Mouse (Mus musculus) layer of hippocampus, adult 8-10 months (tissue): ENCODE results near the gene Rerg. TPM values are rescaled to one million over a fixed set of nuclear protein-coding genes. Genes with fewer than 3 reads are reported as not detected.

Experiments
- DNase-seq, 2 experiments: peaks; one replicate each; pipeline ENCODE4 v3.0.0; 2022; ENCODE audit warnings: low spot score in 2 of 2
- total RNA-seq, 4 experiments: library from RNA; stranded (reverse); gene quantifications; 2 replicates each; pipeline ENCODE4 v1.2.4; 2022

Gene Rerg
- total RNA-seq, 4 experiments from 2014 or later: 25.9 to 42.3 (median 30.9) TPM

DNA sequence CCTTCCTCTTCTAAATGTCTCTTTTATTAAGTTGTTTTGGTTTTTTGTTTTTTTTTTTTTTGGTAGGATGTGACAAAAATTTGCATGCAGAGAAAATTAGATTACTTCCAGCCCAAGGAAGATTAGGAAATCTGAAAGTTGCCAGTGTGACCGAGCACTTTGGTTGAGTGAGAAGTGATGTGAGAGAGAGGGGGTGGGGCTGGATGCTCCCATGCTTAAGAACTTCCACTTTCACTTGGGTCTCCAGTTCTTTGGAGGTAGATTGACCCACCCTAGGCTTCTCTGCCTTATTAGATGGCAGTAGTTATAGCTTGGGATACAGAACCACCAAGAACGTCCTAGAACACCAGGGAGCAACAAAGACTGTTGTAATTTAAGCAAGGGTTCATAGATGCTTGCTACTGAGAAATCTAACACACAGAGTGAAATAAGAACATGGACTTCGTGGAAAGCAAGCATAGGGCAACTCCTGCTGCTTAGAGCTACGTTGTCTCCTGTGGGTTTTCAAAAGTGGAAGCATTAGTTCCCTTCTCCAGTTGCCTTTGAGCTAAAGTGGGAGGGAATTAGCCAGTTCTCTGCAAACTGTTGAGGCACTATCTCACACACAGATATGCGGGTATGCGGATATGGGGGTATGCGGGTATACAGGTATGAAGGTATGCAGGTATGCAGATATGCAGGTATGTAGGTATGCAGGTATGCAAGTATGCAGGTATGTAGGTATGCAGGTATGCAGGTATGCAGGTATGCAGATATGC, 152.9 kb downstream of the Rerg start:
- DNase-seq: no peak

DNA sequence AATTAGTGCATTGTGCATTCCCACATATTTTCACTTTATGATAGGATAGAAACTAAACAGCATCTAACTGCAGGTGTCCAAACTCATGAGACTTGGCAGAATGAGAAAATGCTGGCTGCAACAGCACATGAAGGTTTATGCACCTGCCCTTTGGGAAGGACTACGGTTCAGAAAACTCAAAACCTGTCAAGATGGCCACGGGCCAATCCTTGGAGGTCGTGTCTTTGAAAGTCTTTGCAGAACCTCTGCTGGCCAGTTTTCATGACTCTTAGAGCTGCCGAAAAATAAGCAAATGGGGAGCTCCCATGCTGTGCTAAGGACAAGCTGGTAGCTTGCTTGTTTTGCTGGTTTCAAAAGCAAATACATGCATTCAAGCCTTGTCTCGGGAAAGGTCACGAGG, 156.0 kb downstream of the Rerg start:
- no peak for DNase-seq

GRCm38 (mm10) chr6:137011187-137011586, 159.1 kb downstream of the Rerg start:
- DNase-seq: no peak

Other genes starting within 250 kb of the Rerg start
- under 1 TPM in 2 of 4 experiments, not detected in 2; 0.54 to 0.79 TPM for gene Erp27, start 248.3 kb downstream of the Rerg start, total RNA-seq
- 1 to 10 TPM in 2 of 4 experiments, under 1 TPM in 2; 0.52 to 2.0 (median 0.88) TPM for gene Pde6h, start 246.7 kb downstream of the Rerg start, total RNA-seq
- gene Arhgdib, start 228.6 kb downstream of the Rerg start, total RNA-seq: 10 to 100 TPM in 3 of 4 experiments, 1 to 10 TPM in 1; 9.9 to 23.4 (median 17.1) TPM
- 10 to 100 TPM; 27.9 to 32.3 (median 30.0) TPM for gene Ptpro, start 81.8 kb upstream of the Rerg start, total RNA-seq